Mouse (Mus musculus): ENCODE measurements around the gene Capza2. TPM values are rescaled to one million over a fixed set of nuclear protein-coding genes. Genes with fewer than 3 reads are reported as not detected.
A peak's percentile ranks its signal among the peaks of the same experiment; 100 is the strongest.

Capza2 gene
- polyA plus RNA-seq, 1 experiment: 7.9 TPM

DNA sequence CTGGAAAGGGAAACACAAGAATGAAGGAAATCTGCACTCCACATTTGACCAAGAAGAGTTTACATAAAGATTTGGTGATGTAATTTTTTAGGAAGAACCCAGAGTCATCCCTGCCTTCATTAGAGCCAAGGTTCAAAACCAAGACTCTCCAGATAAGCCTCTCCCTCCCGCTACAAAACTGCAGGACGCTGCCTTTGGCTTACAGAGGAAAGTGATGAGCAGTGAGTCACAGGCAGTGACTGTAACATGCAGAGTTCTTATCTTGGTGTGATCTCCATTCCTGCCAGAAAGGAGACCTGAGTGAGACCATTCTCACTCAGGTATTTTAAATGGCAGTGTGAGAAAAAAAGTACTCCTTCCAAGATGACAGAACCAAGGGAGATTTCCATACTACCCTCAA, 34.5 kb upstream of the Capza2 start:
- no peak overlapping the region for H3K4me3 ChIP-seq (ENCODE audit: extremely low read depth, insufficient read depth, insufficient read length)
- no peaks in the 10 kb centered on the region for H3K4me1 ChIP-seq (ENCODE audit: control insufficient read depth, insufficient read depth, insufficient read length)
- no peaks in the 10 kb centered on the region for H3K36me3 ChIP-seq (ENCODE audit: control insufficient read depth, insufficient read depth, low read length)
- WGBS: 65% methylated on average over 2 of the region's 2 CpGs
- no peak for DNase-seq (ENCODE audit: low read depth in 1 of 2, low spot score in 2 of 2)
- no peak overlapping the region for H3K27ac ChIP-seq (ENCODE audit: insufficient read depth, low read length)
- H3K27me3 ChIP-seq (ENCODE audit: control insufficient read depth, insufficient read depth, low read length): no peaks in the 10 kb centered on the region
- TF ChIP-seq CTCF (IDR thresholded peaks at IDR 0.05; ENCODE audit: extremely low read depth, insufficient read depth, insufficient read length, insufficient replicate concordance) (no peak), POLR2A (IDR thresholded peaks at IDR 0.05; ENCODE audit: low read depth, low read length) (no peak)

- Histone ChIP-seq H3K27ac (ENCODE audit: insufficient read depth, low read length) (no peak overlapping the region), H3K4me3 (ENCODE audit: extremely low read depth, insufficient read depth, insufficient read length) (no peak overlapping the region), H3K4me1 (ENCODE audit: control insufficient read depth, insufficient read depth, insufficient read length) (peaks cover 3% of the 10 kb centered on the region; the same call in 1 of the 2 replicates), H3K36me3 (ENCODE audit: control insufficient read depth, insufficient read depth, low read length) (no peaks in the 10 kb centered on the region), H3K27me3 (ENCODE audit: control insufficient read depth, insufficient read depth, low read length) (no peaks in the 10 kb centered on the region)
- WGBS: 68% methylated on average over 1 of the region's 1 CpGs
- TF ChIP-seq POLR2A (IDR thresholded peaks at IDR 0.05; ENCODE audit: low read depth, low read length) (no peak), CTCF (IDR thresholded peaks at IDR 0.05; ENCODE audit: extremely low read depth, insufficient read depth, insufficient read length, insufficient replicate concordance) (no peak)
- no peak for DNase-seq (ENCODE audit: low read depth in 1 of 2, low spot score in 2 of 2)
Observed at GRCm38 (mm10) chr6:17606915-17607314, 29.1 kb upstream of the Capza2 start.

GRCm38 (mm10) chr6:17611352-17612010, 24.6 kb upstream of the Capza2 start:
- Histone ChIP-seq H3K27ac (ENCODE audit: insufficient read depth, low read length) (peak overlapping the region; percentile 15; the same call in 1 of the 2 replicates), H3K4me3 (ENCODE audit: extremely low read depth, insufficient read depth, insufficient read length) (no peak overlapping the region), H3K4me1 (ENCODE audit: control insufficient read depth, insufficient read depth, insufficient read length) (peaks cover 4% of the 10 kb centered on the region; the same call in 1 of the 2 replicates), H3K27me3 (ENCODE audit: control insufficient read depth, insufficient read depth, low read length) (no peaks in the 10 kb centered on the region), H3K36me3 (ENCODE audit: control insufficient read depth, insufficient read depth, low read length) (no peaks in the 10 kb centered on the region)
- TF ChIP-seq POLR2A (IDR thresholded peaks at IDR 0.05; ENCODE audit: low read depth, low read length) (no peak), CTCF (IDR thresholded peaks at IDR 0.05; ENCODE audit: extremely low read depth, insufficient read depth, insufficient read length, insufficient replicate concordance) (no peak)
- DNase-seq (ENCODE audit: low read depth in 1 of 2, low spot score in 2 of 2): no peak
- WGBS: 35% methylated on average over 11 of the region's 11 CpGs

DNA sequence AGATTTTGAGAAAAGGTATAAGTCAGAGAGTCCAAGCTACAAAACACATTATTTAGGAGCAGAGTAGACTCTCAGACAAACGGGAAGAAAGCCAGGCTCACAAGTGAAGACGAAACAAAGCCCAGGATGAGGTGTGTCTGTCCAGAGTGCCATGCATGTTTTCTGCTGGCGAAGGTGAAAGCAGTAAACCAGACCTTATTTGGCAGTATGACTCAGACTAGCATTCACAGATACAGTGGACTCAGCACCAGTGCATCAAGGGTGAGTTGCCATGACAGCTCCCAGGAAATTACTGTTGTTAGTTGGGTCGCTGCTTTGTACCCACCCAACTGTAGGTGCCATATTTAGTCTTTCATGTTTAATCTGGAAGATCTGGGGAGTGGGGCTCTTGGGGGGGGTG, 23.4 kb upstream of the Capza2 start:
- peaks cover 4% of the 10 kb centered on the region; the same call in 1 of the 2 replicates for H3K4me1 ChIP-seq (ENCODE audit: control insufficient read depth, insufficient read depth, insufficient read length)
- DNase-seq (ENCODE audit: low read depth in 1 of 2, low spot score in 2 of 2): no peak
- no peak for TF ChIP-seq CTCF (IDR thresholded peaks at IDR 0.05; ENCODE audit: extremely low read depth, insufficient read depth, insufficient read length, insufficient replicate concordance)
- no peak for TF ChIP-seq POLR2A (IDR thresholded peaks at IDR 0.05; ENCODE audit: low read depth, low read length)
- 82% methylated on average over 4 of the region's 4 CpGs for WGBS
- H3K4me3 ChIP-seq (ENCODE audit: extremely low read depth, insufficient read depth, insufficient read length): no peak overlapping the region
- H3K27me3 ChIP-seq (ENCODE audit: control insufficient read depth, insufficient read depth, low read length): no peaks in the 10 kb centered on the region
- no peak overlapping the region for H3K27ac ChIP-seq (ENCODE audit: insufficient read depth, low read length)
- no peaks in the 10 kb centered on the region for H3K36me3 ChIP-seq (ENCODE audit: control insufficient read depth, insufficient read depth, low read length)

DNA sequence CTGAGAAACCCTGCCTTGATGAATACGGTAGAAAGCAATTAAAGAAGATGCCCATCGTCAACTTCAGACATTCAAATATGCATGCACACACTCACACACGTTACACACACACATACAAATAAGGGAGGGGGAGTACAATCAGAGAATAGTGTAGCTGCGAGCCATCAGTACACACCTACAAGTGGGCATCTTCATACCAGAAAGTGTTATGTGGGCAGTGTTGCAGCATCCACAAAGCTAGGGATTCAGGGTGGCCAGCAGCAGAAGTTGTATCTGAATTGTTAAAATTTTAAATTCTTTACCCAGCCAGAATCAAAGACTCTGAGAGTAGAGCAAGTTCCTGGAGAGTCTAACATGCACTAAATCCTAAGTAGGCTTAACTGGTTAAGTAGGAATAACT, 15.2 kb upstream of the Capza2 start:
- WGBS: 94% methylated on average over 4 of the region's 4 CpGs
- no peaks in the 10 kb centered on the region for H3K27me3 ChIP-seq (ENCODE audit: control insufficient read depth, insufficient read depth, low read length)
- no peaks in the 10 kb centered on the region for H3K36me3 ChIP-seq (ENCODE audit: control insufficient read depth, insufficient read depth, low read length)
- H3K27ac ChIP-seq (ENCODE audit: insufficient read depth, low read length): no peak overlapping the region
- TF ChIP-seq CTCF (IDR thresholded peaks at IDR 0.05; ENCODE audit: extremely low read depth, insufficient read depth, insufficient read length, insufficient replicate concordance) (no peak), POLR2A (IDR thresholded peaks at IDR 0.05; ENCODE audit: low read depth, low read length) (no peak)
- no peak for DNase-seq (ENCODE audit: low read depth in 1 of 2, low spot score in 2 of 2)
- no peak overlapping the region for H3K4me3 ChIP-seq (ENCODE audit: extremely low read depth, insufficient read depth, insufficient read length)
- no peaks in the 10 kb centered on the region for H3K4me1 ChIP-seq (ENCODE audit: control insufficient read depth, insufficient read depth, insufficient read length)

DNA sequence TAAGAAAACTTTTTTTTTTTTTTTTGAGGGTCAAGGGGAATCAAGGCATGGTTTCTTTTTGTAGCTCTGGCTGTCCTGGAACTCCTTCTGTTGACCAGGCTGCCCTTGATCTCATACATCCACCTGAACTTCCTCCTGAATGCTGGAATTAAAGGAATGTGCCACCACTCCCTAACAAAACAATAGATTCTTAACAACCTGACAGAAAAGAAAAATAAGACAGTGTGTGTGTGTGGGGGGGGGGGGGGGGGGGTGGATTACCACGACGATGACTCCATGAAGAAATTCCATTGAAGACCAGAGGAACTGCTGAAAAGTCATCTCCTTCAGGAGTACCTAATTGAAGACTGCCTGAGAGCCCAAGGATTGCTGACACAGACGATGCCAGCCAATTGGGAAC, 14.6 kb upstream of the Capza2 start:
- no peak for TF ChIP-seq CTCF (IDR thresholded peaks at IDR 0.05; ENCODE audit: extremely low read depth, insufficient read depth, insufficient read length, insufficient replicate concordance)
- no peak for TF ChIP-seq POLR2A (IDR thresholded peaks at IDR 0.05; ENCODE audit: low read depth, low read length)
- 76% methylated on average over 3 of the region's 3 CpGs for WGBS
- Histone ChIP-seq H3K27me3 (ENCODE audit: control insufficient read depth, insufficient read depth, low read length) (no peaks in the 10 kb centered on the region), H3K4me1 (ENCODE audit: control insufficient read depth, insufficient read depth, insufficient read length) (no peaks in the 10 kb centered on the region), H3K4me3 (ENCODE audit: extremely low read depth, insufficient read depth, insufficient read length) (no peak overlapping the region), H3K27ac (ENCODE audit: insufficient read depth, low read length) (no peak overlapping the region), H3K36me3 (ENCODE audit: control insufficient read depth, insufficient read depth, low read length) (no peaks in the 10 kb centered on the region)
- DNase-seq (ENCODE audit: low read depth in 1 of 2, low spot score in 2 of 2): no peak
